Mouse (Mus musculus) spleen, postnatal 14 days (tissue): ENCODE data around the gene Pxdc1.

Experiments
- DNase-seq, 2 experiments: peaks; one replicate each; pipeline ENCODE4 v3.0.0; 2021 to 2022; ENCODE audit warnings: low spot score in 2 of 2

The Pxdc1 gene

DNA sequence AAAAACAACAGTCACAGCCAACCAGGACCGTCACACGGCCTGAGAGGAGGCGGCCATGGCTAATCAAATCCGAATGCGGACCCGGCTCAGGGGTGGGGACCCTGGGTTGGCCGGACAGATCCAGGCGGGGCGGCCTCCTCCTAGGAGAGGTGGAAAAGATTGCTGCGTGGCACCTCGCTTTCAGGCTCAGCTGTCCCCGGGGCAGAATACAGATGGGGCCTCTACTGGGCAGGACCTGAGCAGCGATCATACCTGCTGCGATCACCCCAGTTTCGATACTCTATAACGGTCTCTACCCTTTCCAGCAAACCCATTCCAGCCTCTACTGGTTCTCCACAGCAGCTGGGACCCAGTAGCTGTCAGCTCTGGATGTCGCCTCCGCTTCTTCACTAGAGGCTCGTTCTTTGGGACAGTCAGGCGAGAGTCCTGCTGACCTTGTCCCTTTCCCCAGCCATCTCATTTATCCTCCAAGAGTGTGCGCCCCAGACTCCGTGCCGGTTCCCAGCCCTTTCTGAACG lies 1.8 kb downstream of the Pxdc1 start:
- no peak for DNase-seq

- DNase-seq = no peak
These were observed 2.3 kb downstream of the Pxdc1 start for GRCm38 (mm10) chr13:34650953-34651352.

DNA sequence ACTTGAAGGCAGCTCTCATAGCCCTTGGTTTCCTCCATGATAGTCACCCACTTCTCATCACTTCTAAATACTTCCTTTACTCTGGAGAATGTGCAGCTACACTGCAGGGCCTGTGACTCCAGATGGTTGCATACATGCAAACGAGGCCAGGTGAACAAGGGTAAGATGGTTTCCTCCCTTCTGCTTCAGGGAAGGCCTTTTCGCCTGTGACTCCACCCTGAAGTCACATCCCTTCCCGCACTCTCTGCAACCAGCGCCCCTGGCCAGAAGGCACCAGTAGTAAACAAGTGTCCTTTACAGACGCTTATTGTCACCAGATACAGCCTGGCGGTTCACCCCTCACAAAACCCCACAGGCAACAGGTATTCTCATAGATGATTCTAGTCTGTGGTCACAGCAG lies 2.9 kb downstream of the Pxdc1 start:
- DNase-seq = no peak

- no peak for DNase-seq
These were observed 5.5 kb downstream of the Pxdc1 start for GRCm38 (mm10) chr13:34647751-34648150.

DNA sequence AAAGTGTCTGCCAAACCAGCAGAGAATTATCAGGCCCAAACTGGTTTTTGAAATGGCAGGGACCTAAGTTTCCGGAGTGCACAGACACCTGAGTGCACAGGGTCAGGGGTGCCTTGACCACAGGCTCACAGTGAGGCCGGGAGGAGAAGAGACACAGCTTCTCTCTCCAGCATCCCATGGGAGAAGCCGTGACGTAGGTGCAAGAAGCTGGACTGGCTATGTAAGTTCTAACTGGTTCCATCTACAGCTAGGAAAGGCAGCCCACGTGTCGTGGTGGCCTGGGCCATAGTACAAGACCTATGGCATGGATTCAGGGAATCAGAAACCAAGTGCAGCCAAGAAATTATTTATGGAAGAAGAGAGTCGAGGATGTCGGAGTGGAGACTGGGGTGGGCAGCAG lies 6.1 kb downstream of the Pxdc1 start:
- no peak for DNase-seq

DNA sequence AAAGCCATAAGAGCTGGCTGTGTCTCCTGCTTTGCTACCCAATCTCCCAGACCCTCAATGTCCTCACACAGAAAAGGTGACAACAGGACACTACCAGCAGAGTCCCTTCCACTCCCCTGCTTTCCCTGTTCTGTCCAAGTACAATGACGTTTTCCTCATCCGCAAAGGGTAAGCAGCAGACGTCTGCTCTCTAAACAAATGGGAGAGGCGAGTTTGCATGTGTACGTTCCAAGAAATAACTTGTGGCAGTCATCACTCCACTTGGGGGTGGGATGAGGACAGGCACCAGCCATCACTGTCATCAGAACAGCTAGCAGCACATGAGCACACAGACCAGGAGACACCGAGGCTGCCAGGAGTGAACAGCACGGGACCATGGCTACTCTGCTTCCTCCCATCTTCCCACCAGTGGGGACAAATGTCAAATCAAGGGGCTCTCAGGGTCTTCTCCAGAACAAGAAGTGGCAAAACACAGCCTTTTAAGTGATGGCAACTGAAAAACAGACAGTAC lies 7.0 kb downstream of the Pxdc1 start:
- DNase-seq = no peak

DNA sequence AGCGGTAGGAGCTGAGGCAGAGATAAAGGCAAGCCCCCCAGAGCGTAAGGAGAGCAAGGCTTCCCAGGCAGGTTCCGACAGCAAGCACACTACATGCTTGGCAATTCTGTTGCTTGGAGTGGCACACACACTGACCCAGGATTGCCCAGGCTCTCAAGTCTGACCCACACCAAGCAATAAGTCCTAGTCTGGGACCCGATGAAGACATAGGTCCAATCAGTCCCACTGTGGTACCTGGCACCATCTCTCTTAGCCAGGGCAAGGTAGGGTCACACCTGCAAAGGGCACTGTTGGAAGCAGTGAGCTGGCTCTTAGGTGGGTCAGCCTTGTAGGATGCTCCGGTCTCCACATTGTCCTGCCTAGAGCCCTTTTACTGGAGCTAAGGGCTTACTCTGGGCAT lies 7.8 kb downstream of the Pxdc1 start:
- no peak for DNase-seq

GRCm38 (mm10) chr13:34644401-34644800 lies 8.9 kb downstream of the Pxdc1 start:
- no peak for DNase-seq

GRCm38 (mm10) chr13:34643926-34644325 lies 9.4 kb downstream of the Pxdc1 start:
- DNase-seq = no peak

GRCm38 (mm10) chr13:34642941-34643875 lies 10.1 kb downstream of the Pxdc1 start:
- peak in 1 of 2 experiments; percentile 59 for DNase-seq

- no peak for DNase-seq
These were observed 12.2 kb downstream of the Pxdc1 start for GRCm38 (mm10) chr13:34641066-34641465.

DNA sequence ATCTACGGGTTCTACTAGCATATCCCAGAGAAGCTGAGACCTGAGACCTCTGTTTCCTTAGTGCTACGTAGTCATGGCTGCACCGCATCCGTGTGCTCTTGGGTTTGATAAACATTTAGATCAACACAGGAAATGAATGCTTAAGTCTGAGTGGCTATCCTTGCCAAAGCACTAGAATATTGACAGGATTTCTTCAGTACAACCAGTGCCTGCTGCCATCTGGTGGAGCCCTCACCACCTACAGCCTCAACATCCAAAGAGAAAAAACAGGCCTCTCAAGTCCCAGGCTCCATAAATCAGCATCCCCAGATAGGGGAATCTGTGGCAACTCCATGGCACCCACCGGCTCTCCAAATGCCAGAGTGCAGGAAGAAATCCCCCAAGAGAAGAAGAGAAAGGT lies 17.3 kb downstream of the Pxdc1 start:
- DNase-seq = no peak

DNA sequence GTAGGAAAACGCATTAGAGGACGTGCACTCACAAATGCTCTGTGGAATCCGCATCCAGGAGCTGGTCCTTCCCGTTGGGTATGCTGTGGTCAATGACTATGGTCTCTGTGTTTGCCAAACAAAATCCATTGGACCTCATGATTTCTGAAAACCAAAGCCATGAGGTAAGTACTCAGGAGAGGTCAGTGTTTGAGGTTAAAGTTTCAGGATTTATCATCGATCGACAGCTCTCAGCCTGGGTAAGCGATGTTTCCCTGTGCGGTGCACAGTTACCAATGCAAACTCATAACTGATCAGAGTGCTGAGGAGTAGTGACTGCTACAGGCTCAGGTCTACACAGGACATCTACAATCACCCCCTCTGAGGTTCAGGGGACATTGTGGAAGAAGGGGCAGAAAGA lies 23.0 kb downstream of the Pxdc1 start:
- DNase-seq = no peak

DNA sequence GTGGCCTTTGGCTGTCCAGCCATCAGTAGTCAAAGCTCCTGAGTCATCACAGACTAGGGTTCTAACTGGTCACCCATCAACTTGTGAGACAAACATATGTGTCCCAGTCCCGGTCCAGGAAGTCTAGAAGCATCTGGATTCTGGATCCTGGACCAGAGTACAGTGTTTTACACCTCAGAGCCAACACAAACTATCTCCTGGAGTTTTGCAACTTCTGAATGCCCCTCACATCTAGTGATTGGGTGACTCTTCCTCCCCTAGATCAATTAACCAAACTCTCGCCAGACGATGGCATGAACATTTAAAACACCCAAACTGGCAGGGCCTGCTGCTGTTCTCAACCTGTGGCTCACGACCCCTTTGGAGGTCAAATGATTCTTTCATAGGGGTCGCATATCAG lies 23.5 kb downstream of the Pxdc1 start:
- DNase-seq = no peak

DNA sequence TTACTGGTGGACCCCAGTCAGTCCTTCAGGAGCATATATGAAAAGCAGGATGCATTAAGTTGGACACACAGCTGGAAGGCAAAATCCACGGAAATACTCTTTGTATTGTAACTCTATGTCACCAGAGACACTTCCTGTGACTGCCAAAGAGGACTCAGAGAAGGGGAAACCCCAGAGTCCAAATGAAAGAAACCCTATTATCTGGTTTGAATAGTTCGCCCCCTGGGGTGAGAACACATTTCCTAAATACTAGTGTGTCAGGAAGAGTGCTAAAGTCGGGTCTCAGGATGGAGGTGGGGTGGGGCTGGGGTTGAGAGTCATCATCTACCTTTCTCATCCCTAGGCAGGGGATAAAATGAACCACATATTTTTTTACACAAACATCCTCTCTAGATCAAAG lies 25.8 kb downstream of the Pxdc1 start:
- DNase-seq = no peak

GRCm38 (mm10) chr13:34624414-34624813 lies 28.9 kb downstream of the Pxdc1 start:
- no peak for DNase-seq

DNA sequence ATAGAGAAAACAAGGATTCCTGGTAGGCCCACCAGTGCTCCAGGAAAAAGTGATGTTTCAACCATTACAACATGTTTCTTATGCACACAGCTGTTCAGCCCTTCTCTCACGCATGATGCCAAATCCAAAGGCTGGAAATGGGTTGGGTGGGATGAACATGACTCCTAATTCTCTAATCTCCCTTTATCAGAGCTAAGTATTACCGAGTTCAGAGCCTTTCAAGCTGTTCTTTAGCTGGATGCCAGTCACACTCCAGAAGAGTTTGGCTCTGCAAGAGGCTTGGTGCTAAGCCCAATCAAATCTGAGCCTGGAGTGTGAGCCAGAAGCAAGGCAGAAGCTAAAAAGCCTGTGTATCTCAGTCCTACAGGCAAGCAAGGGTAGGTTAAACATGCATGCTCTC lies 40.9 kb downstream of the Pxdc1 start:
- no peak for DNase-seq

DNA sequence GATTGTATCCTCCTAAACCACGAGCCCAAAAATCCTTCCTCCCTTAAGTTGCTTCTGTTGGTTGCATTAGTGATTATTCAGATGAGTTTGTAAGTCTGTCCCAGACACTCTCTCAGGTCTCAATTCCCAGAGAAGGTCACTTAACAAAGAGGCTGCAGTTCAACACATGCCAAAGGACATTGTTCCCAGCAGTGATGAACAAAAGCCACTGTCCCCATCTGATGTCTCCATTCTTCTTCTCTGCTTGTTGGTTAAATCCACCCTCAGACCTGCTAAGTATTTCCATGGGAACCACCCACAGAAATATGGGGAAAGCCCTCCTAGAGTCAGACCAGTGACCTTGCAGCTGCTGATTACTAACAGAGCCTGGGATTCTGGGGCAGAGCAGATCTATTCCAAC lies 43.6 kb downstream of the Pxdc1 start:
- DNase-seq = no peak

GRCm38 (mm10) chr13:34607079-34607478 lies 46.2 kb downstream of the Pxdc1 start:
- DNase-seq = no peak

GRCm38 (mm10) chr13:34605884-34606283 lies 47.4 kb downstream of the Pxdc1 start:
- no peak for DNase-seq

DNA sequence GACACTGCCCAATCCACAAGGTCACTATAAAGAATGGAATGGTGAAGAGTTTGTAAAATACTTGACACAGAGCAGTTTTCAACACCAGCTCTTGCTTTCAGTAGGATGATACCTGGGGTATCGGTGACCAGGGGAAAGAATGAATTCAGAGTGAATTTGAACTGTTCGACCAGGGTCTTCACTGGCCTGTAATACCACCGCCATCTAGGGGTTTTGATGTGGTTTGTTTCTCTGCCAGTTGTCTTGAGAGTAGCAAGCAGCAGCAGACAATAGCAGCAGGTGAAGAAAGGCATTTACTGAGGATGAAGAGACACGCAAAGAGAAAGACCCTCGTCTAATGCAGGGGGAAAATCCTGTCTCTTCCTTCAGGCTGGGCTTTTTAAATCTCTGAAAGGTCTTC lies 48.1 kb downstream of the Pxdc1 start:
- no peak for DNase-seq

GRCm38 (mm10) chr13:34604406-34604805 lies 48.9 kb downstream of the Pxdc1 start:
- DNase-seq = no peak

GRCm38 (mm10) chr13:34602757-34603156 lies 50.5 kb downstream of the Pxdc1 start:
- DNase-seq = no peak
